Mouse (Mus musculus): ENCODE measurements at regions not wholly inside any gene's neighbourhood (a gene's known extent, or its start where the extent isn't known, plus 50 kb on each side); places are given as distances from the start of the nearest gene placed in this dataset.

GRCm38 (mm10) chr15:25236191-25236723 lies 177.3 kb downstream of the Basp1 start:
- ATAC-seq: no peak
- no peaks in the 10 kb centered on the region for H3K4me1 ChIP-seq (ENCODE audit: insufficient read depth)
- H3K36me3 ChIP-seq (replicated peaks; ENCODE audit: insufficient read depth, low read length): no peaks in the 10 kb centered on the region
- H3K4me3 ChIP-seq (ENCODE audit: low read depth, low read length): no peak overlapping the region
- no peak overlapping the region for H3K27ac ChIP-seq (ENCODE audit: low read depth)
- WGBS (ENCODE audit: insufficient replicate concordance): 76% methylated on average over 6 of the region's 6 CpGs
- H3K27me3 ChIP-seq (ENCODE audit: insufficient read depth, low read length): no peaks in the 10 kb centered on the region
- H3K9me3 ChIP-seq (ENCODE audit: low read length): no peaks in the 10 kb centered on the region
- no peak for DNase-seq
- no peak overlapping the region for H3K4me2 ChIP-seq (ENCODE audit: low read depth, low read length)
- no peak overlapping the region for H3K9ac ChIP-seq (replicated peaks)
- no peak for TF ChIP-seq CTCF (IDR thresholded peaks at IDR 0.05; ENCODE audit: low read depth)
- no peak for TF ChIP-seq EP300 (IDR thresholded peaks at IDR 0.05; ENCODE audit: low read depth)

- DNase-seq: no peak
- no peaks in the 10 kb centered on the region for H3K4me1 ChIP-seq (ENCODE audit: insufficient read depth)
These were observed 179.4 kb downstream of the Basp1 start for GRCm38 (mm10) chr15:25234064-25234700.

GRCm38 (mm10) chr15:25230213-25230612 lies 183.4 kb downstream of the Basp1 start:
- Histone ChIP-seq H3K4me3 (ENCODE audit: low read depth, low read length) (no peak overlapping the region), H3K9ac (replicated peaks) (no peak overlapping the region), H3K9me3 (ENCODE audit: low read length) (no peaks in the 10 kb centered on the region), H3K27ac (ENCODE audit: low read depth) (no peak overlapping the region), H3K27me3 (ENCODE audit: insufficient read depth, low read length) (no peaks in the 10 kb centered on the region), H3K4me1 (ENCODE audit: insufficient read depth) (no peaks in the 10 kb centered on the region), H3K36me3 (replicated peaks; ENCODE audit: insufficient read depth, low read length) (no peaks in the 10 kb centered on the region), H3K4me2 (ENCODE audit: low read depth, low read length) (no peak overlapping the region)
- DNase-seq (no peak), ATAC-seq (no peak)
- 85% methylated on average over 4 of the region's 4 CpGs for WGBS (ENCODE audit: insufficient replicate concordance)
- TF ChIP-seq CTCF (IDR thresholded peaks at IDR 0.05; ENCODE audit: low read depth): no peak
- TF ChIP-seq EP300 (IDR thresholded peaks at IDR 0.05; ENCODE audit: low read depth): no peak

More at GRCm38 (mm10) chr15:25234064-25234700, 179.4 kb downstream of the Basp1 start:
- no peak for ATAC-seq
- no peak overlapping the region for H3K27ac ChIP-seq (ENCODE audit: low read depth)
- H3K36me3 ChIP-seq (replicated peaks; ENCODE audit: insufficient read depth, low read length): no peaks in the 10 kb centered on the region
- no peak overlapping the region for H3K4me2 ChIP-seq (ENCODE audit: low read depth, low read length)
- no peak overlapping the region for H3K9ac ChIP-seq (replicated peaks)
- TF ChIP-seq EP300 (IDR thresholded peaks at IDR 0.05; ENCODE audit: low read depth): no peak
- TF ChIP-seq CTCF (IDR thresholded peaks at IDR 0.05; ENCODE audit: low read depth): no peak
- H3K9me3 ChIP-seq (ENCODE audit: low read length): no peaks in the 10 kb centered on the region
- H3K27me3 ChIP-seq (ENCODE audit: insufficient read depth, low read length): no peaks in the 10 kb centered on the region
- WGBS (ENCODE audit: insufficient replicate concordance): 79% methylated on average over 10 of the region's 10 CpGs
- H3K4me3 ChIP-seq (ENCODE audit: low read depth, low read length): no peak overlapping the region

GRCm38 (mm10) chr15:25229807-25230206 lies 183.8 kb downstream of the Basp1 start:
- Histone ChIP-seq H3K27me3 (ENCODE audit: insufficient read depth, low read length) (no peaks in the 10 kb centered on the region), H3K27ac (ENCODE audit: low read depth) (no peak overlapping the region), H3K4me3 (ENCODE audit: low read depth, low read length) (no peak overlapping the region), H3K4me2 (ENCODE audit: low read depth, low read length) (no peak overlapping the region), H3K9ac (replicated peaks) (no peak overlapping the region), H3K36me3 (replicated peaks; ENCODE audit: insufficient read depth, low read length) (no peaks in the 10 kb centered on the region), H3K4me1 (ENCODE audit: insufficient read depth) (no peaks in the 10 kb centered on the region), H3K9me3 (ENCODE audit: low read length) (no peaks in the 10 kb centered on the region)
- ATAC-seq (no peak), DNase-seq (no peak)
- 86% methylated on average over 11 of the region's 11 CpGs for WGBS (ENCODE audit: insufficient replicate concordance)
- TF ChIP-seq EP300 (IDR thresholded peaks at IDR 0.05; ENCODE audit: low read depth) (no peak), CTCF (IDR thresholded peaks at IDR 0.05; ENCODE audit: low read depth) (no peak)

GRCm38 (mm10) chr15:25227496-25227895 lies 186.1 kb downstream of the Basp1 start:
- WGBS (ENCODE audit: insufficient replicate concordance): 33% methylated on average over 7 of the region's 7 CpGs
- Histone ChIP-seq H3K4me2 (ENCODE audit: low read depth, low read length) (peak overlapping the region; percentile 40), H3K4me1 (ENCODE audit: insufficient read depth) (no peaks in the 10 kb centered on the region), H3K4me3 (ENCODE audit: low read depth, low read length) (no peak overlapping the region), H3K36me3 (replicated peaks; ENCODE audit: insufficient read depth, low read length) (no peaks in the 10 kb centered on the region), H3K9ac (replicated peaks) (no peak overlapping the region), H3K27ac (ENCODE audit: low read depth) (no peak overlapping the region), H3K9me3 (ENCODE audit: low read length) (no peaks in the 10 kb centered on the region), H3K27me3 (ENCODE audit: insufficient read depth, low read length) (no peaks in the 10 kb centered on the region)
- DNase-seq (no peak), ATAC-seq (no peak)
- no peak for TF ChIP-seq EP300 (IDR thresholded peaks at IDR 0.05; ENCODE audit: low read depth)
- no peak for TF ChIP-seq CTCF (IDR thresholded peaks at IDR 0.05; ENCODE audit: low read depth)

- Histone ChIP-seq H3K4me3 (ENCODE audit: low read depth, low read length) (no peak overlapping the region), H3K4me1 (ENCODE audit: insufficient read depth) (no peaks in the 10 kb centered on the region), H3K4me2 (ENCODE audit: low read depth, low read length) (no peak overlapping the region), H3K9ac (replicated peaks) (no peak overlapping the region), H3K27me3 (ENCODE audit: insufficient read depth, low read length) (no peaks in the 10 kb centered on the region), H3K27ac (ENCODE audit: low read depth) (no peak overlapping the region), H3K9me3 (ENCODE audit: low read length) (no peaks in the 10 kb centered on the region), H3K36me3 (replicated peaks; ENCODE audit: insufficient read depth, low read length) (no peaks in the 10 kb centered on the region)
- no peak for TF ChIP-seq EP300 (IDR thresholded peaks at IDR 0.05; ENCODE audit: low read depth)
- no peak for TF ChIP-seq CTCF (IDR thresholded peaks at IDR 0.05; ENCODE audit: low read depth)
- 36% methylated on average over 3 of the region's 3 CpGs for WGBS (ENCODE audit: insufficient replicate concordance)
- ATAC-seq (no peak), DNase-seq (no peak)
These were observed 187.6 kb downstream of the Basp1 start for GRCm38 (mm10) chr15:25225936-25226335.
